Mouse (Mus musculus): ENCODE results near the gene Gm28043.

Gene Gm28043

DNA sequence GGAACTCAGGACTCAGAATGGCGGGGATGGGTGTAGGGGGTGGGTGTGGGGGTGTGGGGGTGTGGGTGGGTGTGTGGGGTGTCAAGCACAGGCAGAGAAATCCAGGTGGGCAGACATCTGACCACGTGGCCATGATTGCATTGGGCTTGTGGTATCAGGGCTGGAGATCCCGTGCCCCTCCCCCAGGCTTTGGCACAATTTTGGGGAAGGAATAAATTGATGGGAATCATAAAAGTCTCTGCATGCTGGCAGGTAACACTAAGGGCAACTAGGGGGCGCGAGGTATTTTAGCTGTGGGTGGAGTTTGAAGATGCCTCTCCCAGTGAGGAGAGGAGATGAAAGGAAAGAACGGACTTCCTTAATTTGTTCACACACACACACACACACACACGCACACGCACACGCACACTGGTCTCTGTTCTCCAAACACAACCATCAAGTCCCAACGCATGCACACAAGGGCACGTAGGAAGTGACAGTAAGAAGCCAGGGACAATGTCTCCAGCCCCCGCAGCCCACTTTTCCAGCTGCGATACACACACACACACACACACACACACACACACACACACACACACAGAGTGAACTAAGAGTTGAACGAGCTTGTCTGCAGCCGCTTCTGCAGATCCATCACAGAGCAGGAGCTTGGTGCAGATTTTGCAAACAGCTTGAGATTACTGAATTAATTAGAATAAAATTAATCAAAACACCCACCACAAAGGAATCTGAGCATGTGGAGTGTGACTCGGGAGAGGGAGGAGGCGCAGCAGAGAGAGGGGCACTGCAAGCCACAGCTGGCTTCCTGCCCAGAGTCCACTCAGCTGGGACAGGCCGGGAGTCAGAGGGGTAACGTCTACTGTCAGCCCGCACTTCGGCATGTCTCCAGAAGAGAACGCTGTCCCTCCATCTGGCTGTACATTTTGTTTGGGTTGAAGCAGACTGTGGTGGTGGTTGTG is 123.5 kb downstream of the Gm28043 start:
- DNase-seq (ENCODE audit: extremely low read depth, insufficient read length, low spot score): no peak

DNA sequence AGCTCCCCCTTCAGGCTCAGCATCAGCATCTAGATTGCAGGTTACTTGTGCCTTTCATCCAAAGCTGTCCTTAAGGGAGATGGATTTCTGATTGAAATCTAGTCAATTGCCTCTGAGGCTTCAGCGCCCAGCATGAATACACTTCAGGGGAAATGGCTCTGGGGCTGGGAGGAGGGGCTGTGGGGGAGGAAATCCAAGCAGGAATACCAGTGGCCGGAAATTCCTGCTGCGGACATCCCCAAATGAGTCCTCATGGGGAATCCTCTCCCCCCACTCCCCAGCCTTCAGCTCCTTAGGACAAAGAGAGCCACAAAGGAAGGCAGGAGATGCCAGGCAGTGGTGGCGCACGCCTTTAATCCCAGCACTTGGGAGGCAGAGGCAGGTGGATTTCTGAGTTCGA is 132.8 kb downstream of the Gm28043 start:
- DNase-seq (ENCODE audit: extremely low read depth, insufficient read length, low spot score): no peak
